13 mouse cellular contexts compared by ENCODE assay signal in the genomic region with DNA sequence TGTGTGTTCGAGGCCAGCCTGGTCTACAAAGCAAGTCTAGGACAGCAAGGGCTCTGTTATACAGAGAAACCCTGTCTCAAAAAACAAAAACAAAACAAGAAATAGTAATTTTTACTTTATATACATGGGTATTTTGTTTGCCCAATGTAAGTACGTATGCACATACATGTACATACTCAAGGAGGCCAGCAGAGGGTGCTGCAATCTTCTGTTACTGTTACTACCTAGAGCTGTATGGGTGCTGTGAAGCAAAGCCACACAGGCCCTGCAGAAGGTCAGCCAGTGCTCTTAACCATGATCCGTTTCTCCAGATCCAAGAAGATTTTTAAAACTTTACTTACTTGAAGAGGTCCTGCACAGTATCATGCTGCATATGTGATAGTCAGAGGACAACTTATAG.
DNase-seq lines count a peak whose midpoint lies in the region; ATAC-seq and TF ChIP-seq lines count a peak whose summit lies in the region.
"Had no signal": no experiment of that assay in that cellular context is flagged by ENCODE, and none has a peak within 500 bp of the region (broad histone marks: within the 10 kb centered on the region; RNA-seq: fewer than 3 reads in every experiment).

No protein-coding gene starts in this region.

- no peak overlapping the region for H3K4me3 ChIP-seq in lung, adult 2 months (replicated peaks; ENCODE audit: extremely low read depth, low read depth, low read length)
- H3K4me3 ChIP-seq: limb, embryonic 10.5 days; neural tube, embryonic 12.5 days had no signal

- peak; percentile 47 for DNase-seq in CD4-positive, CD25-positive, alpha-beta regulatory T cell, adult 2 months (ENCODE audit: low read depth, low spot score)
- no peak for DNase-seq in lung, adult 2 months
- no peak for DNase-seq in lung, adult 18-20 months
- DNase-seq in thymus, postnatal 36 days: peak; percentile 15 to 19
- no peak for DNase-seq in spleen, postnatal 14 days (ENCODE audit: low spot score in 2 of 2)
- no peak for DNase-seq in spleen, postnatal 4 days (ENCODE audit: low spot score in 2 of 2)
- DNase-seq: cerebellum, postnatal 14 days; gastrocnemius, postnatal 14 days; kidney, postnatal 4 days had no signal

- 95% methylated on average over 3 of the region's 3 CpGs for WGBS in lung, adult 2 months

- ATAC-seq in CD4-positive, CD25-positive, alpha-beta regulatory T cell, adult 4 months: no peak
- 0 out of 2 replicates have a peak, but pooled peaks have one; percentile 32 for ATAC-seq in common myeloid progenitor, adult 5-6 weeks (replicated peaks; ENCODE audit: low read depth, poor library complexity, severe bottlenecking)

- TF ChIP-seq POLR2A in lung, adult 2 months (IDR thresholded peaks at IDR 0.05; ENCODE audit: borderline replicate concordance, extremely low read depth, low read depth, low read length): no peak

- no peaks in the 10 kb centered on the region; the same call in 1 of the 2 replicates for H3K4me1 ChIP-seq in lung, adult 2 months (ENCODE audit: control insufficient read depth, insufficient read depth, low read length)

- TF ChIP-seq CTCF in lung, adult 2 months (IDR thresholded peaks at IDR 0.05; ENCODE audit: insufficient read depth, low read length): 0 out of 2 replicates have a peak, but pooled peaks have one; percentile 4

Comparison
In these comparisons a context has a peak if more than half of its experiments do, and no peak if none do; other contexts are left out.
1. DNase-seq: peak in CD4-positive, CD25-positive, alpha-beta regulatory T cell, adult 2 months (single experiment) and thymus, postnatal 36 days (2 of 2); none in lung, adult 2 months (single experiment), lung, adult 18-20 months (0 of 2), spleen, postnatal 14 days (0 of 2) and spleen, postnatal 4 days (0 of 2).